In the genomic region with DNA sequence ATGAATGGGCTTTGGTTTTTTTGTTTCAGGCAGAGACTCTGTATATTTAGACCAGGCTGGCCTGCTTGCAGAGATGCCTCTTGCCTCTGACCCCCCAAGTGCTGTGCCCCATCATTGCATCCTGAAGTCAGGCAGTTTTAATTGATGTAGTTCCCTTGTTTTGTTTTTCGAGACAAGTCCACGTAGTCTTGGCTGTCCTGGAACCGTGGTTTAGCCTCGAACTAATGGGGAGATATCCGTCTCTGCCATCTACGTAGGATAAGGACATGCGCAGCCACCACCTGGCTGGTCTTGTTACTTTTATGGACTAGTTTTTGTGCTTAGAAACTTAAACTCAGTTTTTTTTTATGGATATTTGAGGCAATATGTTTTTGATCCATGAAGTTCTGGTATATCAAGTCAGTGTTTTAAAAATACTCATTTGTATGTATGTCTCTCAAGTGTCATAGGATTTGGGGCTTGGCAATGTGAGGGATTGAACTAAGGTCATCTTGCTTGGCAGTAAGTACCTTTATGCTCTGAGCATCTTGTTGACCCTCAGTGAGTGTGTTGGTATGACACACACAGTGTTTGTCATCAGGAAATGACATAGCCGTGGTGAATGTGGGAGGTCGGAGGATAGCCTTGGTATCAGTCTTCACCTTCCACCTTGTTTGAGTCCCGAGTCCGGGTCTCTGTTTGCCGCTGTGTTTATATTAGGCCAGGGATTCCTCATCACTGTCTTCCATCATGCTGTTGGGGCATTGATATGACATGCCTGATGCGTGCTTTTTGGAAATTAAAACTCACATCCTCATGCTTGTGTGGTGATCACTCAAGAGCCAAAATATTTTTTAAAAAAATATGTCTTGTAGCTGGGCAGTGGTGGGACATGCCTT, we compare ENCODE assay signal across 8 mouse cellular contexts. TPM values are rescaled to one million over a fixed set of nuclear protein-coding genes. Genes with fewer than 3 reads are reported as not detected.
DNase-seq lines count a peak whose midpoint lies in the region; ATAC-seq and TF ChIP-seq lines count a peak whose summit lies in the region.

No protein-coding gene starts in this region.

- 16% methylated on average over 13 of the region's 13 CpGs for WGBS in heart, postnatal 0 days
- WGBS in midbrain, embryonic 11.5 days = 67% methylated on average over 13 of the region's 13 CpGs

- H3K4me1 ChIP-seq in heart, postnatal 0 days (ENCODE audit: control insufficient read depth, insufficient read depth) = peaks cover 14% of the 10 kb centered on the region
- peaks cover 10% of the 10 kb centered on the region for H3K4me1 ChIP-seq in midbrain, embryonic 11.5 days (ENCODE audit: control insufficient read depth, insufficient read depth, low read length)

- peak overlapping the region; percentile 71 for H3K4me3 ChIP-seq in heart, postnatal 0 days (ENCODE audit: low read depth, low read length)
- peak overlapping the region; percentile 96 for H3K4me3 ChIP-seq in midbrain, embryonic 11.5 days (ENCODE audit: low read depth, low read length)

- no peaks in the 10 kb centered on the region for H3K27me3 ChIP-seq in heart, postnatal 0 days (ENCODE audit: control insufficient read depth, insufficient read depth, low read length)
- no peaks in the 10 kb centered on the region for H3K27me3 ChIP-seq in midbrain, embryonic 11.5 days (ENCODE audit: control insufficient read depth, insufficient read depth, low read length)

- intact Hi-C loops in left cerebral cortex, postnatal 4 days (cut with DNase I) = no loop called here
- intact Hi-C loops in left cerebral cortex, postnatal 25 days (cut with DNase I) = no loop called here

- H3K4me2 ChIP-seq in heart, postnatal 0 days (ENCODE audit: low read depth, low read length) = peak overlapping the region; percentile 83
- H3K4me2 ChIP-seq in midbrain, embryonic 11.5 days = peak overlapping the region; percentile 77

- H3K27ac ChIP-seq in heart, postnatal 0 days (ENCODE audit: low read depth) = peak overlapping the region; percentile 96
- H3K27ac ChIP-seq in midbrain, embryonic 11.5 days (ENCODE audit: low read depth, low read length) = no peak overlapping the region

- no peaks in the 10 kb centered on the region for H3K9me3 ChIP-seq in heart, postnatal 0 days (replicated peaks; ENCODE audit: control insufficient read depth, low read length)
- H3K9me3 ChIP-seq in midbrain, embryonic 11.5 days (ENCODE audit: control insufficient read depth, low read length) = no peaks in the 10 kb centered on the region

- TF ChIP-seq EP300 in heart, postnatal 0 days (IDR thresholded peaks at IDR 0.05; ENCODE audit: low read depth) = no peak

- no peak for TF ChIP-seq CTCF in heart, postnatal 0 days (IDR thresholded peaks at IDR 0.05; ENCODE audit: low read depth)

- H3K9ac ChIP-seq in heart, postnatal 0 days (replicated peaks; ENCODE audit: low read depth, low read length) = peak overlapping the region; percentile 90
- peak overlapping the region; percentile 97 for H3K9ac ChIP-seq in midbrain, embryonic 11.5 days (ENCODE audit: low read length)

- peaks cover 38% of the 10 kb centered on the region for H3K36me3 ChIP-seq in heart, postnatal 0 days (replicated peaks; ENCODE audit: control insufficient read depth, insufficient read depth, low read length)
- H3K36me3 ChIP-seq in midbrain, embryonic 11.5 days (ENCODE audit: control insufficient read depth, insufficient read depth, low read length) = peaks cover 16% of the 10 kb centered on the region

- peak; percentile 9 for DNase-seq in kidney, adult 9 months
- DNase-seq in kidney, postnatal 10 days = no peak
- DNase-seq in T-cell, adult 2 months (ENCODE audit: low spot score) = peak; percentile 6
- no peak for DNase-seq in heart, postnatal 0 days (ENCODE audit: low spot score)
- peak; percentile 81 for DNase-seq in midbrain, embryonic 11.5 days (ENCODE audit: low spot score, missing footprints)
- no peak for DNase-seq in left cerebral cortex, postnatal 4 days
- no peak for DNase-seq in cerebellum, postnatal 25 days
- DNase-seq in left cerebral cortex, postnatal 25 days (ENCODE audit: low spot score in 2 of 2) = no peak

- no peak for ATAC-seq in heart, postnatal 0 days (ENCODE audit: insufficient read depth, low read depth)
- no peak for ATAC-seq in midbrain, embryonic 11.5 days (ENCODE audit: low FRiP score)

RNA-seq across cellular contexts. Expression of a gene that starts 1.4 kb away (rescaled TPM):
- total RNA-seq in heart, postnatal 0 days (2014; rRNA removed; ENCODE audit: low replicate concordance) = 96.2 and 102 TPM in 2 replicates
- 44.4 and 46.2 TPM in 2 replicates for polyA plus RNA-seq in heart, postnatal 0 days (2015; fragmentation: Nextera tagmentation; extraction: Ambion mirVana)
- polyA plus RNA-seq in midbrain, embryonic 11.5 days (2014; fragmentation: Nextera tagmentation; extraction: Ambion mirVana) = 107 and 109 TPM in 2 replicates
- total RNA-seq in left cerebral cortex, postnatal 4 days (2021) = 10 to 100 TPM; 76.3 to 78.3 TPM
- total RNA-seq in left cerebral cortex, postnatal 25 days (2021) = 10 to 100 TPM; 54.0 to 57.1 TPM

RNA-seq across cellular contexts. Expression of a gene that starts 29.7 kb away (rescaled TPM):
- 65.8 and 82.6 TPM in 2 replicates for total RNA-seq in heart, postnatal 0 days (2014; rRNA removed; ENCODE audit: low replicate concordance)
- 85.4 and 119 TPM in 2 replicates for polyA plus RNA-seq in heart, postnatal 0 days (2015; fragmentation: Nextera tagmentation; extraction: Ambion mirVana)
- polyA plus RNA-seq in midbrain, embryonic 11.5 days (2014; fragmentation: Nextera tagmentation; extraction: Ambion mirVana) = 43.8 and 48.8 TPM in 2 replicates
- total RNA-seq in left cerebral cortex, postnatal 4 days (2021) = 10 to 100 TPM; 45.0 to 46.9 TPM
- 10 to 100 TPM; 49.1 to 49.9 TPM for total RNA-seq in left cerebral cortex, postnatal 25 days (2021)

RNA-seq across cellular contexts. Expression of a gene that starts 34.0 kb away (rescaled TPM):
- not detected in 2 replicates for total RNA-seq in heart, postnatal 0 days (2014; rRNA removed; ENCODE audit: low replicate concordance)
- not detected in 2 replicates for polyA plus RNA-seq in heart, postnatal 0 days (2015; fragmentation: Nextera tagmentation; extraction: Ambion mirVana)
- polyA plus RNA-seq in midbrain, embryonic 11.5 days (2014; fragmentation: Nextera tagmentation; extraction: Ambion mirVana) = 0.14 TPM in 1 of 2 replicates, not detected in the other
- total RNA-seq in left cerebral cortex, postnatal 4 days (2021) = not detected
- not detected for total RNA-seq in left cerebral cortex, postnatal 25 days (2021)

Comparison
In these comparisons a context has a peak if more than half of its experiments do, and no peak if none do; other contexts are left out.
1. DNase-seq: peak in kidney, adult 9 months (single experiment), T-cell, adult 2 months (single experiment) and midbrain, embryonic 11.5 days (single experiment); none in kidney, postnatal 10 days (single experiment), heart, postnatal 0 days (single experiment), left cerebral cortex, postnatal 4 days (single experiment), cerebellum, postnatal 25 days (0 of 2) and left cerebral cortex, postnatal 25 days (0 of 2).